Mouse (Mus musculus) neural tube, embryonic 12.5 days (tissue): ENCODE measurements around the gene Comtd1. TPM values are rescaled to one million over a fixed set of nuclear protein-coding genes. Genes with fewer than 3 reads are reported as not detected.
A peak's percentile ranks its signal among the peaks of the same experiment; 100 is the strongest.

Source experiments
- ATAC-seq: fragments of 200-750 bp; cut with Nextera tagmentation; 2 replicates; pipeline ENCODE4 v1.8.0; 2017; ENCODE audit warnings: low read depth, mild to moderate bottlenecking, moderate TSS enrichment, moderate library complexity; ENCODE audit not compliant: low FRiP score
- H3K27ac ChIP-seq: fragments of 300-500 bp; sonication (generic); 2 replicates; pipeline ENCODE4 v1.5.1; 2016
- H3K27me3 ChIP-seq: fragments of 300-500 bp; sonication (generic); replicated peaks from 2 replicates; pipeline ENCODE4 v1.6.1; 2016; ENCODE audit warnings: mild to moderate bottlenecking
- H3K36me3 ChIP-seq: fragments of 300-500 bp; sonication (generic); 2 replicates; pipeline ENCODE4 v1.6.1; 2016; ENCODE audit warnings: mild to moderate bottlenecking
- H3K4me1 ChIP-seq: fragments of 300-500 bp; sonication (generic); 2 replicates; pipeline ENCODE4 v1.6.1; 2016
- H3K4me2 ChIP-seq: fragments of 300-500 bp; sonication (generic); replicated peaks from 2 replicates; pipeline ENCODE4 v1.6.1; 2016; ENCODE audit warnings: mild to moderate bottlenecking
- H3K4me3 ChIP-seq: fragments of 300-500 bp; sonication (generic); 2 replicates; pipeline ENCODE4 v1.5.1; 2016
- H3K9ac ChIP-seq: fragments of 300-500 bp; sonication (generic); 2 replicates; pipeline ENCODE4 v1.6.1; 2016; ENCODE audit warnings: mild to moderate bottlenecking
- H3K9me3 ChIP-seq: fragments of 300-500 bp; sonication (generic); 2 replicates; pipeline ENCODE4 v1.6.1; 2016; ENCODE audit warnings: mild to moderate bottlenecking
- WGBS: fragments of 180-500 bp; shearing (Covaris S2); methylation state at CpG from one replicate; pipeline ENCODE4 v1.1.7; 2016; 5-methylcytosine and 5-hydroxymethylcytosine counted together
- polyA plus RNA-seq: library from polyadenylated mRNA; unstranded; fragments of >200 nt; fragmentation: Nextera tagmentation; extraction: Ambion mirVana; gene quantifications from 2 replicates; pipeline ENCODE4 v1.2.1, GENCODE M21; 2016

Comtd1 gene
- polyA plus RNA-seq, 1 experiment from 2014 or later: 19.6 TPM

- H3K27me3 ChIP-seq: no peaks in the 10 kb centered on the region
- H3K9ac ChIP-seq: no peak overlapping the region
- no peak for ATAC-seq
- H3K4me1 ChIP-seq: peaks cover 35% of the 10 kb centered on the region
- peaks cover 9% of the 10 kb centered on the region for H3K36me3 ChIP-seq
- H3K27ac ChIP-seq: no peak overlapping the region
- H3K4me3 ChIP-seq: no peak overlapping the region
- no peaks in the 10 kb centered on the region for H3K9me3 ChIP-seq
- no peak overlapping the region for H3K4me2 ChIP-seq
- WGBS: 81% methylated on average over 24 of the region's 24 CpGs
These were observed 1.8 kb upstream of the Comtd1 start for GRCm38 (mm10) chr14:21850419-21851127.

DNA sequence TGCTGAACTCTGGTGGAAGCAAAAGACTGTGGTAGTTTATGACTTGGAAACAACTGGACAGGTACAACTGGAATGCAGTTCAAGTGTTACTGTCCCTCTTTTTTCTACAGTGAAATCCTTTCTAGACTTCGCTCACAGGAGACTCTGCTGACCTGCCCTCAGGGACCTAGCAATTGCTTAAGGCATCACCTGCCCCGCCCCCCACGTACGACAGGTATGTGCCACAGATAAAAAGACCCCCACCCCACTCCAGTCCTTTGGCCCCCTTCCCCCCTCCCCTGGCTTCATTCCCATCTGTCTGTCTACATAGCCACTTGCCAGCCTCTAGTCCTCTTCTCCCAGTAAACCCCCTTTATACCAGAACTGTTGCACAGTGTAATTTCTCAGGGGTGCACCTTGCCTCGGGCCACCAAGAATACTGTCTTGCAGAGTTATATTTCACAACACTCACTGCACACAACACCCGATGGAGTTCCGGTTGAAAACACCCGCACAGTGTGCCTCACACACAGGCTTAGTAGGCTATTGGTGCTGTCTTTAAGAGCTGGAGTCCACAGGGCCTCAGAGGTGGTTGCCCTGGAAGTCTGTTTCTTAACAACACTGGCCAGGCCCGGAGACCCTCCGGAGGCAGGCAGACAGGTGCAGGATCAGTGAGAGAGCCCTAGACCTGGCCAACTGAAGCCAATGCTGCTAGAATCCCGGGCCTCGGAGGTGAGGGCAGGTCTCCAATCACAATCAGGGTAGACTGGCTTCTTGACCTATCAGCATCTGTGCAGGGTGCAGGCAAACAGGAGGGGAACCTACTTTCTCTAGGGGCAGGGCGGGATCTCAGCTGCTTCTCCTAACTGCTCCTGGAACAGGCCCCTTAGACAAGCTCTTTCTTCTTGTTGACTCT lies 994 bp upstream of the Comtd1 start:
- H3K4me1 ChIP-seq: peaks cover 30% of the 10 kb centered on the region
- no peak overlapping the region for H3K4me3 ChIP-seq
- peaks cover 16% of the 10 kb centered on the region for H3K36me3 ChIP-seq
- no peaks in the 10 kb centered on the region for H3K27me3 ChIP-seq
- no peak overlapping the region for H3K9ac ChIP-seq
- H3K4me2 ChIP-seq: no peak overlapping the region
- 89% methylated on average over 13 of the region's 13 CpGs for WGBS
- no peak overlapping the region for H3K27ac ChIP-seq
- no peaks in the 10 kb centered on the region for H3K9me3 ChIP-seq
- ATAC-seq: no peak

DNA sequence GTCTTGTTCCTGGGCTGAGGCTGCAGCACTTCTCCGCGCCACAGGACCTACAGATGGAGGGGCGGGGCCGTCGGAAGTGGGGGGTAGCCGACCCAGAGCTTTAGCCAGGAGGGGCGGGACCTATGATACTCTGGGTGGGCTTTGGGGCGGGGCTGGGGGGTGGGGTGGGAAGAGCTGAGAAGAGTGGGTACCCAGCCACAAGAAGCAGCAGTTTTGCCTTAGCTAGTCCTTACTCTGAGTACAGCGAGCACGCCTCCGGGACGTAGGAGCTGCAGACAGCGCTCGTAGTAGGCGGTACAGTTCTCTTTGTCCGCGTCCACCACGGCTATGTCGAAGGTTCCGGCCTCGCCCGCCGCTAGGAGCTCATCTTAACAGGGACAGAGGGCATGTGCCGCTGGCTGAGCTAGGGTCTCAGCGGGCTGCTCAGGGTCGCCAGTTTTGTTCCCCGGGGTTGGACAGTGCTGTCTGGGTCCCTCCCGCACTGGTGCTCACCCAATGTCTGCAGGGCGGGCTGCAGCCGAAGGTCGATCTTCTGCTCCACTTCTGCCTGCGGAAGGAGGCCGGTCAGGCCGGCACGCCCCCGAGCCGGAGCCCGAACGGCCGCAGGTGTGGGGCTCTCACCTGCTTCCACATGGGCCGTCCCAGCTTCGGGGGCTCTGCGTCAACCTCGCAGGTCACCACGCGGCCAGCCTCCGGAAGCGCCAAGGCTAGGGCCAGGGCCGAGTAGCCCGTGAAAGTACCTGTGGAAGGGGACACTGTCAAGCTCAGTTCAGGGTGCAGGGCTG lies 1.2 kb downstream of the Comtd1 start:
- Histone ChIP-seq H3K36me3 (peaks cover 37% of the 10 kb centered on the region), H3K27me3 (no peaks in the 10 kb centered on the region), H3K9me3 (no peaks in the 10 kb centered on the region), H3K27ac (0 out of 2 replicates have a peak overlapping the region, but pooled peaks have one; percentile 7), H3K4me3 (peak overlapping the region; percentile 64), H3K4me2 (peak overlapping the region; percentile 99), H3K9ac (peak overlapping the region; percentile 68), H3K4me1 (peaks cover 27% of the 10 kb centered on the region)
- under 1% methylated on average over 50 of the region's 50 CpGs for WGBS
- ATAC-seq: peak; percentile 37

DNA sequence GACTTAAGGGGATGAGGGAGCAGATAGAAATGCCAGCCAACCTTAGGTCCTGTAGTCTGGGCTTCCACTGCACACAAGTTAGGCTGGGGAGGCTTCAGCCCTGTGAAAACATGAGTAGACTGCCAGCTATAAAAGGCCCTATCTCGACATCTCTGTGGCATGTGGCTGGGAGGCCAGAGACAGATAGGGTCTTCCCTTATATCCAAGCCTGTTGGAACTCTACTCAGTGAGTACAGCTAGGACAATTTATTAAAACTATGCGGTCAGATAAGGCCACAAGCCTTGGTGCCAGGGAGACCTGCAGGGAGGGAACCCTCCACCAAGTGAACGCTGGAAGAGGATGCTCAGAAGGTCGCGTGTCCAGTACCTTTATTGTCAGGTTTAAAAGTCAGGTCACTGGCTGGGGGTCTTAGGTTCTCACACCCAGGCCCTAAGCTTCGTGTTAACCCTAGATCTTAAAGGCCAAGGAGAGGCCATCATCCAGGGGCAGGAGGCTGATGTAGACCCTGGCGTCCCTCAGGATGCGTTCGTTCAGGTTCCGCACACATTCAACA lies 1.9 kb downstream of the Comtd1 start:
- Histone ChIP-seq H3K36me3 (peaks cover 44% of the 10 kb centered on the region), H3K27ac (no peak overlapping the region), H3K27me3 (no peaks in the 10 kb centered on the region), H3K9ac (no peak overlapping the region), H3K4me1 (peaks cover 22% of the 10 kb centered on the region), H3K9me3 (no peaks in the 10 kb centered on the region), H3K4me3 (no peak overlapping the region), H3K4me2 (peak overlapping the region; percentile 99)
- ATAC-seq: no peak
- WGBS: 19% methylated on average over 10 of the region's 10 CpGs

DNA sequence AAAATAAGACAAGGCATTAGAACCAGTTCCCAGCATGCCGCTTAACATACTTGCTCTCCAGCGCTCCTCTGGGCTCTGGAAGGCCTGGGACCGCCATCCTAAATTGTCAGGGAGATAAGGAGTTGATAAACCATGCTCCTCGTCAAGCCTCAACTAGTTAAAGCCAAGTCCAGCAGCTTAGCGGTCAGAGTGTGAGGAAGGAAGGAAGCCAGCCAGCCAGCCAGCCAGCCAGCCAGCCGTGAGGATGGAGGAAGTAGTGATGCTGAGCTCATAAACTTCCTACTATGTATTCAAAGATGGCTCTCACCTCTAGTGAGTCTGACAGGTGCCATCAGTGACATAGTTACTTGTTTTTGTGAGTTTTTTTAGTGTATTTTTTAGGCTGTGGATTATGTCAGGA lies 5.5 kb downstream of the Comtd1 start:
- no peak overlapping the region for H3K4me2 ChIP-seq
- H3K27me3 ChIP-seq: no peaks in the 10 kb centered on the region
- 86% methylated on average over 6 of the region's 6 CpGs for WGBS
- H3K4me1 ChIP-seq: peaks cover 14% of the 10 kb centered on the region
- H3K27ac ChIP-seq: no peak overlapping the region
- ATAC-seq: no peak
- H3K36me3 ChIP-seq: peaks cover 79% of the 10 kb centered on the region
- no peak overlapping the region for H3K4me3 ChIP-seq
- no peak overlapping the region for H3K9ac ChIP-seq
- H3K9me3 ChIP-seq: no peaks in the 10 kb centered on the region

GRCm38 (mm10) chr14:21841819-21842592 lies 6.8 kb downstream of the Comtd1 start:
- Histone ChIP-seq H3K4me1 (peaks cover under 1% of the 10 kb centered on the region; the same call in 1 of the 2 replicates), H3K9ac (no peak overlapping the region), H3K36me3 (peaks cover 90% of the 10 kb centered on the region), H3K4me3 (no peak overlapping the region), H3K9me3 (no peaks in the 10 kb centered on the region), H3K27ac (no peak overlapping the region), H3K4me2 (no peak overlapping the region), H3K27me3 (no peaks in the 10 kb centered on the region)
- no peak for ATAC-seq
- WGBS: 93% methylated on average over 5 of the region's 5 CpGs

DNA sequence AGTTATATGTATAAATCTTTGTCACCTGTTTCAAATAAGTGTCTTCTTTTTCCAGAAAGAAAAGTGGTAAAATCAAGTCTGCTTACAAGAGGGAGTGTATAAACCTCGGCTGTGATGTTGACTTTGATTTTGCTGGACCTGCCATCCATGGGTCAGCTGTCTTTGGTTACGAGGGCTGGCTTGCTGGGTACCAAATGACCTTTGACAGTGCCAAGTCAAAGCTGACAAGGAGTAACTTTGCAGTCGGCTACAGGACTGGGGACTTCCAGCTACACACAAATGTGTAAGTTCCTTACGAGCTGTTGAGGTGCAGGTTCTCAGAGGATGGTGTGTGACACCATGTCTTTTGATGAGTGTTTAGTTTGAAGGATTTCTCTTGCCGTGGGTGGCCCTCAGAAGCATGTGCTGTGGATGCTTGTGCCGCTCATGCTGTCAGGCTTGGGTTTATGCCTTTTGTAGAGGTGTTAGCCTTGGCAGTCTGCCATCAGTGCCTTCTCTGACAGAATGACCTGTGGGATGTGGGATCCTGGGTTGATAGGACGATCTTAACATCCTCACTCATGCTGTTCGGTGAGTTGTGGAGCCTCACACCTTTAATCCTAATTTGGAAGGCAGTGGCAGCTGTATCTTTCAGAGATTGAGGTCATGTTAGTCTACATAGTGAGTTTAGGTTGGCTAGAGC lies 10.3 kb downstream of the Comtd1 start:
- Histone ChIP-seq H3K9me3 (no peaks in the 10 kb centered on the region), H3K4me3 (no peak overlapping the region), H3K4me2 (no peak overlapping the region), H3K27ac (no peak overlapping the region), H3K27me3 (no peaks in the 10 kb centered on the region), H3K4me1 (0 out of 2 replicates have a peak, but pooled peaks cover 2% of the 10 kb centered on the region), H3K9ac (no peak overlapping the region), H3K36me3 (peaks cover 76% of the 10 kb centered on the region)
- WGBS: 90% methylated on average over 8 of the region's 8 CpGs
- ATAC-seq: no peak

- Histone ChIP-seq H3K4me3 (peak overlapping the region; percentile 96), H3K9ac (peak overlapping the region; percentile 92), H3K4me1 (peaks cover 15% of the 10 kb centered on the region), H3K36me3 (peaks cover 14% of the 10 kb centered on the region), H3K4me2 (peak overlapping the region; percentile 93), H3K27me3 (no peaks in the 10 kb centered on the region), H3K9me3 (no peaks in the 10 kb centered on the region), H3K27ac (peak overlapping the region; percentile 83; the same call in 1 of the 2 replicates)
- no peak; the same call in none of the 2 replicates for ATAC-seq
- 1% methylated on average over 28 of the region's 28 CpGs for WGBS
These were observed 16.9 kb downstream of the Comtd1 start for GRCm38 (mm10) chr14:21831830-21832403.

DNA sequence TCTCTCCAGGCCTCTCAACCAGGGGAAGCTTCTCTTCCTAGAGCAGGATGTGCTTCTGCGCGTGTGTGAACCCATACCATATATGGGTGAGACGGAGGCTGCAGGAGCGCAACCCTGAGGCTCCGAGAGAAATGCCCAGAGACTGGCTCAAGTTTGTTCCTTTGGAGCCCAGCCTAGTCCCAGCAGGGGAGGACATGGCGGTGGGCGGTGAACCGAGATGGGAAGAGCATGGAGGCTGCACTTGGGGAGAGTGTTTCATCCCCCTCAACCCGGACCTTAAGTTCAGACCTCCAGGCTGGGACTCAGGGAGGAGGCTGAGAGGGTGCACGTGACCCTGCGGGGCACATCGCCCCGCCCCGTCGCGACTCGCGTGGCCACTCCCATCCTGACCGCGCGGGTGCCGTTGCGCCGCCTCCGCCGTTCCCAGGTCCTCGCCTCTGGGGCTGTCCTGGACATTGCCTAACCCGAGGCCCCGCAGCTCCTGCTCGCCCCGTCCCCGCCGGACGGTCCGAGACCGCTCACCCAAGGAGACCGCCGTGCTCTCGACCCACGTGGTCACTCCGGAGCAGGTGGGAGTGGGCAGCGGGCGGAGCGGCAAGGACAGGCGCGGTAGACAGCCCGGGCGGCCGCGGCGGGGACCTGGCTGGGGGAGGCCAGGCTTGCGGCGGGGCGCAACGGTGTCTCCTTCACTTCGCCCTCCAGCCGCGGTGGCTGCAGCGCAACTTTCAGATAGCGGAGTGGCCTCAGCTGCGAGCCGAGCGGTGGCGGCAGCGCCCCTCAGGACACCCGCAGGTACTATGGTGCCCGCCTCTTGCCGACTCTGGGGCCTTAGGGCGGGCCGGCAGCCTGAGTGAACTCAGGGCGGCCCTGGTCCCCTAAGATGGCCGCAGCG lies 17.7 kb downstream of the Comtd1 start:
- WGBS: under 1% methylated on average over 73 of the region's 73 CpGs
- peaks cover 10% of the 10 kb centered on the region for H3K36me3 ChIP-seq

More for the DNA sequence above, 17.7 kb downstream of the Comtd1 start:
- ATAC-seq: peak; percentile 97
- Histone ChIP-seq H3K9ac (peak overlapping the region; percentile 92), H3K4me2 (peak overlapping the region; percentile 93), H3K4me1 (peaks cover 15% of the 10 kb centered on the region), H3K27me3 (no peaks in the 10 kb centered on the region), H3K4me3 (peak overlapping the region; percentile 96), H3K9me3 (no peaks in the 10 kb centered on the region), H3K27ac (peak overlapping the region; percentile 83)
